In the genomic region with DNA sequence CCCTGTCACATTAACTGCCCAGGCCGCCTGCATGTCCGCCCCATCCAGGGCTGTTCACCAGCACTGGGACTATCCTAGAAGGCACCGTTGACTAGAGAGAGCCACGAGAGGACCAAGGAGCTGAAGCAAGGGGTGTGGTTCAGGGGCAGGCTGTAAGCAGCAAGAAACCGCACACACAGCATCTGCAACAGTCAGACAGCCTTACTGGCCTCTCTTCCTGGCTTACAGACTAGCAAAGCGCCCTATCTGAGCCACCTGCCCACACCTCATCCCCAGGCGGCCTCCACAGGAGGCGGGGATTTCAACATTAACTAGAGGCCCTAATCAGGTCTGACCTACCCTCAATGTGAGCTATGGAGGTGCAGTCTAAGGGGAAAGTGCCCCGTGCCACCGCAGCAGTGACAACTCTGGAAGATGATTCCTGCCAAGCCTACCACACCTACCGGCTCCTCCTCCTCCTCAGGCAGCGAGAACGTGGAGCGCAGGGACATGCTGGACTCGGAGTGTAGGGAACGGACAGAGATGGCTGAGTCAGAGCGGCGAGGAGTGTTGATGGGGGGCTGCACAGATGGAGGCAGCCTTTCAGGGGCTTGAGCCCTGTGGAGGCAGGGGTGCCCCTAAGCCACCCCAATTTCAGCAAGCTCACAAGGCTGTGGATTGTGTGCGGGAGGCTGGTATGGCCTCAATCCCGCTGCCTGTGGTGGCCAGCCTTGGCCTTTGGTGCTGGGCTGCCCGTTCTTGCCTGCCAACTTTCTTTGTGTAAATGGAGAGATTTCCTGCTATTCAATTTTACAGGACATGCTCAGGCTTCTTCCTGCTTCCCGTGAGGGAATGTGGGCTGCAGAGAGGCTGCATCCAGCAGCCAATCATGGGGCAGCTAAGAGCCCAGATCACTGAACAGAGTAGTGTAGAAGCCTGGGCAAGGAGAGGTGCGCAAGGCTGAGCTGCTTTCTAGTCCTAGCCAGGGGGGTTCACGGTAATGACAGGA, we compare ENCODE assay signal across 10 mouse cellular contexts. TPM values are rescaled to one million over a fixed set of nuclear protein-coding genes. Genes with fewer than 3 reads are reported as not detected.
DNase-seq lines count a peak whose midpoint lies in the region; TF ChIP-seq lines count a peak whose summit lies in the region.
"Had no signal": no experiment of that assay in that cellular context is flagged by ENCODE, and none has a peak within 500 bp of the region (broad histone marks: within the 10 kb centered on the region; RNA-seq: fewer than 3 reads in every experiment).

No protein-coding gene starts in this region.

- peaks cover 100% of the 10 kb centered on the region for H3K36me3 ChIP-seq in embryonic facial prominence, embryonic 10.5 days (replicated peaks)

- TF ChIP-seq CTCF in lung, adult 2 months (IDR thresholded peaks at IDR 0.05; ENCODE audit: insufficient read depth, low read length), result no peak
- TF ChIP-seq CTCF in cerebellum, adult 2 months (IDR thresholded peaks at IDR 0.05; ENCODE audit: borderline replicate concordance, insufficient read depth, low read depth, low read length), result no peak

- H3K27me3 ChIP-seq in embryonic facial prominence, embryonic 10.5 days (replicated peaks; ENCODE audit: low read depth, poor library complexity, severe bottlenecking), result no peaks in the 10 kb centered on the region
- no peaks in the 10 kb centered on the region for H3K27me3 ChIP-seq in cerebellum, adult 2 months (ENCODE audit: control insufficient read depth, insufficient read depth, low read length)

- DNase-seq in embryonic facial prominence, embryonic 10.5 days (ENCODE audit: low spot score), result no peak
- DNase-seq in heart, adult 18-20 months, result peak; percentile 26 to 60
- DNase-seq in kidney, adult 18-20 months, result peak; percentile 10
- DNase-seq in lung, adult 2 months, result peak; percentile 23
- DNase-seq in cerebellum, adult 11-12 months, result no peak
- no peak for DNase-seq in thymus, postnatal 25 days
- no peak for DNase-seq in frontal cortex, postnatal 14 days (ENCODE audit: low spot score in 2 of 2)
- DNase-seq in cerebellum, adult 2 months, result no peak

- H3K9me3 ChIP-seq in embryonic facial prominence, embryonic 10.5 days, result no peaks in the 10 kb centered on the region

- TF ChIP-seq POLR2A in lung, adult 2 months (IDR thresholded peaks at IDR 0.05; ENCODE audit: borderline replicate concordance, extremely low read depth, low read depth, low read length), result peak; percentile 67; the same call in 1 of the 2 replicates
- TF ChIP-seq POLR2A in cerebellum, adult 2 months (IDR thresholded peaks at IDR 0.05; ENCODE audit: borderline replicate concordance, insufficient read depth, low read length), result no peak

- no peak overlapping the region for H3K27ac ChIP-seq in embryonic facial prominence, embryonic 10.5 days (replicated peaks)
- H3K27ac ChIP-seq in cerebellum, adult 2 months (ENCODE audit: insufficient read depth, low read length), result no peak overlapping the region
- H3K27ac ChIP-seq: macrophage had no signal

- H3K4me1 ChIP-seq in embryonic facial prominence, embryonic 10.5 days, result no peaks in the 10 kb centered on the region
- peaks cover 8% of the 10 kb centered on the region for H3K4me1 ChIP-seq in lung, adult 2 months (ENCODE audit: control insufficient read depth, insufficient read depth, low read length)
- H3K4me1 ChIP-seq in cerebellum, adult 2 months (ENCODE audit: control insufficient read depth, insufficient read depth, low read length), result peaks cover 3% of the 10 kb centered on the region; the same call in 1 of the 2 replicates

- H3K4me3 ChIP-seq in embryonic facial prominence, embryonic 10.5 days, result peak overlapping the region; percentile 11; the same call in 1 of the 2 replicates
- peak overlapping the region; percentile 69 for H3K4me3 ChIP-seq in lung, adult 2 months (replicated peaks; ENCODE audit: extremely low read depth, low read depth, low read length)
- no peak overlapping the region for H3K4me3 ChIP-seq in cerebellum, adult 2 months (replicated peaks; ENCODE audit: insufficient read depth, low read depth, low read length)
- H3K4me3 ChIP-seq: erythroblast, embryonic 14.5 days had no signal

- WGBS in embryonic facial prominence, embryonic 10.5 days, result 90% methylated on average over 24 of the region's 24 CpGs
- 57% methylated on average over 24 of the region's 24 CpGs for WGBS in lung, adult 2 months
- WGBS in cerebellum, adult 2 months, result 86% methylated on average over 24 of the region's 24 CpGs

RNA-seq across cellular contexts. Expression of a gene that starts 13.2 kb away (rescaled TPM):
- polyA plus RNA-seq in embryonic facial prominence, embryonic 10.5 days (2016; fragmentation: Nextera tagmentation; extraction: Ambion mirVana), result 116 and 121 TPM in 2 replicates
- total RNA-seq in heart, adult 18-20 months (2021), result 10 to 100 TPM; 35.8 to 38.5 TPM
- polyA plus RNA-seq in lung, adult 2 months (2012; rRNA removed), result 237 and 263 TPM in 2 replicates
- 197 and 198 TPM in 2 replicates for polyA plus RNA-seq in cerebellum, adult 2 months (2012; rRNA removed)

RNA-seq across cellular contexts. Expression of a gene that starts 19.4 kb away (rescaled TPM):
- polyA plus RNA-seq in embryonic facial prominence, embryonic 10.5 days (2016; fragmentation: Nextera tagmentation; extraction: Ambion mirVana), result 2.6 TPM in 2 replicates
- total RNA-seq in heart, adult 18-20 months (2021), result not detected
- polyA plus RNA-seq in lung, adult 2 months (2012; rRNA removed), result 1.1 and 1.2 TPM in 2 replicates
- polyA plus RNA-seq in cerebellum, adult 2 months (2012; rRNA removed), result 21.7 and 22.6 TPM in 2 replicates
- polyA plus RNA-seq: macrophage had no signal

RNA-seq across cellular contexts. Expression of a gene that starts 26.2 kb away (rescaled TPM):
- 3.1 and 3.9 TPM in 2 replicates for polyA plus RNA-seq in embryonic facial prominence, embryonic 10.5 days (2016; fragmentation: Nextera tagmentation; extraction: Ambion mirVana)
- under 1 TPM; 0.15 to 0.20 TPM for total RNA-seq in heart, adult 18-20 months (2021)
- polyA plus RNA-seq in lung, adult 2 months (2012; rRNA removed), result 1.7 and 2.1 TPM in 2 replicates
- polyA plus RNA-seq in cerebellum, adult 2 months (2012; rRNA removed), result 122 and 127 TPM in 2 replicates
- polyA plus RNA-seq: erythroblast, embryonic 14.5 days; macrophage had no signal

RNA-seq across cellular contexts. Expression of a gene that starts 35.1 kb away (rescaled TPM):
- polyA plus RNA-seq in embryonic facial prominence, embryonic 10.5 days (2016; fragmentation: Nextera tagmentation; extraction: Ambion mirVana), result 14.9 and 16.3 TPM in 2 replicates
- total RNA-seq in heart, adult 18-20 months (2021), result 10 to 100 TPM; 34.1 to 34.5 TPM
- 136 and 146 TPM in 2 replicates for polyA plus RNA-seq in lung, adult 2 months (2012; rRNA removed)
- polyA plus RNA-seq in cerebellum, adult 2 months (2012; rRNA removed), result 122 and 132 TPM in 2 replicates

RNA-seq across cellular contexts. Expression of a gene that starts 35.7 kb away (rescaled TPM):
- 37.5 and 39.0 TPM in 2 replicates for polyA plus RNA-seq in embryonic facial prominence, embryonic 10.5 days (2016; fragmentation: Nextera tagmentation; extraction: Ambion mirVana)
- 10 to 100 TPM in 1 of 2 experiments, 1 to 10 TPM in 1; 8.1 to 10.3 TPM for total RNA-seq in heart, adult 18-20 months (2021)
- 27.5 and 43.2 TPM in 2 replicates for polyA plus RNA-seq in lung, adult 2 months (2012; rRNA removed)
- polyA plus RNA-seq in cerebellum, adult 2 months (2012; rRNA removed), result 55.9 and 63.5 TPM in 2 replicates

Comparison
In these comparisons a context has a peak if more than half of its experiments do, and no peak if none do; other contexts are left out.
1. DNase-seq: peak in heart, adult 18-20 months (2 of 2), kidney, adult 18-20 months (single experiment) and lung, adult 2 months (single experiment); none in embryonic facial prominence, embryonic 10.5 days (single experiment), cerebellum, adult 11-12 months (single experiment), thymus, postnatal 25 days (single experiment), frontal cortex, postnatal 14 days (0 of 2) and cerebellum, adult 2 months (0 of 2).
2. RNA of a gene that starts 26.2 kb away (polyA plus RNA-seq): 122 to 127 TPM in cerebellum, adult 2 months; 3.1 to 3.9 TPM in embryonic facial prominence, embryonic 10.5 days and 1.7 to 2.1 TPM in lung, adult 2 months; every median in the first group is over 10 times any median in the second.